9 mouse cellular contexts compared by ENCODE assay signal in genomic region chr9:74863655-74864443, GRCm38 (mm10). TPM values are rescaled to one million over a fixed set of nuclear protein-coding genes. Genes with fewer than 3 reads are reported as not detected.
A peak's percentile ranks its signal among the peaks of the same experiment; 100 is the strongest.
DNase-seq lines count a peak whose midpoint lies in the region; ATAC-seq and TF ChIP-seq lines count a peak whose summit lies in the region.
"Had no signal": no experiment of that assay in that cellular context is flagged by ENCODE, and none has a peak within 500 bp of the region (broad histone marks: within the 10 kb centered on the region; RNA-seq: fewer than 3 reads in every experiment).

No protein-coding gene starts in this region.

- H3K4me1 ChIP-seq in E14TG2a.4 (replicated peaks; ENCODE audit: low read depth, low read length), result peaks cover 69% of the 10 kb centered on the region
- peaks cover 11% of the 10 kb centered on the region for H3K4me1 ChIP-seq in hindbrain, embryonic 11.5 days (replicated peaks; ENCODE audit: control insufficient read depth, insufficient read depth, low read length)
- 0 out of 2 replicates have a peak, but pooled peaks cover 4% of the 10 kb centered on the region for H3K4me1 ChIP-seq in liver, postnatal 0 days (ENCODE audit: insufficient read depth)

- peak overlapping the region; percentile 74 for H3K4me3 ChIP-seq in E14TG2a.4 (replicated peaks; ENCODE audit: low read length)
- H3K4me3 ChIP-seq in hindbrain, embryonic 11.5 days (ENCODE audit: low read depth, low read length), result peak overlapping the region; percentile 56
- H3K4me3 ChIP-seq in liver, postnatal 0 days (ENCODE audit: low read depth, low read length), result peak overlapping the region; percentile 60

- no peak for TF ChIP-seq CTCF in E14TG2a.4 (conservative IDR thresholded peaks at IDR 0.05; ENCODE audit: low read length)
- no peak for TF ChIP-seq CTCF in liver, postnatal 0 days (IDR thresholded peaks at IDR 0.05; ENCODE audit: low read depth)

- WGBS in hindbrain, embryonic 11.5 days, result 1% methylated on average over 36 of the region's 36 CpGs
- 3% methylated on average over 36 of the region's 36 CpGs for WGBS in liver, postnatal 0 days (ENCODE audit: insufficient replicate concordance)

- peak overlapping the region; percentile 92 for H3K4me2 ChIP-seq in hindbrain, embryonic 11.5 days (replicated peaks; ENCODE audit: low read depth, low read length)
- peak overlapping the region; percentile 66 for H3K4me2 ChIP-seq in liver, postnatal 0 days (ENCODE audit: low read depth, low read length)

- TF ChIP-seq EP300 in liver, postnatal 0 days (IDR thresholded peaks at IDR 0.05; ENCODE audit: low read depth), result no peak

- ATAC-seq in hindbrain, embryonic 11.5 days (ENCODE audit: low FRiP score), result no peak
- ATAC-seq in liver, postnatal 0 days, result 0 out of 2 replicates have a peak, but pooled peaks have one; percentile 3

- H3K27ac ChIP-seq in hindbrain, embryonic 11.5 days (ENCODE audit: low read depth, low read length), result peak overlapping the region; percentile 84
- peak overlapping the region; percentile 76 for H3K27ac ChIP-seq in liver, postnatal 0 days (ENCODE audit: low read depth)

- H3K9ac ChIP-seq in hindbrain, embryonic 11.5 days (ENCODE audit: low read depth, low read length), result peak overlapping the region; percentile 54
- H3K9ac ChIP-seq in liver, postnatal 0 days (replicated peaks), result peak overlapping the region; percentile 74

- H3K27me3 ChIP-seq in E14TG2a.4 (ENCODE audit: insufficient read depth, low read length), result peaks cover 87% of the 10 kb centered on the region
- peaks cover 80% of the 10 kb centered on the region for H3K27me3 ChIP-seq in hindbrain, embryonic 11.5 days (ENCODE audit: control insufficient read depth, insufficient read depth, low read length)
- H3K27me3 ChIP-seq in liver, postnatal 0 days (ENCODE audit: insufficient read depth, low read length), result peaks cover 87% of the 10 kb centered on the region

- no peaks in the 10 kb centered on the region; the same call in 1 of the 2 replicates for H3K9me3 ChIP-seq in E14TG2a.4 (ENCODE audit: low read length)
- no peaks in the 10 kb centered on the region for H3K9me3 ChIP-seq in hindbrain, embryonic 11.5 days (ENCODE audit: control insufficient read depth, low read length)
- H3K9me3 ChIP-seq in liver, postnatal 0 days (ENCODE audit: low read length), result no peaks in the 10 kb centered on the region

- H3K36me3 ChIP-seq in E14TG2a.4 (ENCODE audit: insufficient read depth, low read length), result no peaks in the 10 kb centered on the region
- H3K36me3 ChIP-seq in hindbrain, embryonic 11.5 days (ENCODE audit: control insufficient read depth, insufficient read depth, low read length), result no peaks in the 10 kb centered on the region
- H3K36me3 ChIP-seq in liver, postnatal 0 days (replicated peaks; ENCODE audit: insufficient read depth, low read length), result no peaks in the 10 kb centered on the region; the same call in 1 of the 2 replicates

- DNase-seq in embryo, embryonic 10.5 days (ENCODE audit: low spot score), result peak; percentile 33
- DNase-seq in embryo, embryonic 10 days (ENCODE audit: low spot score), result no peak
- DNase-seq in hindbrain, embryonic 11.5 days (ENCODE audit: low spot score), result peak; percentile 58
- DNase-seq in liver, postnatal 0 days, result peak; percentile 31
- DNase-seq in right cerebral cortex, adult 18-20 months, result no peak
- DNase-seq in frontal cortex, adult 2 months (ENCODE audit: extremely low spot score in 1 of 2, low spot score in 1 of 2), result no peak
- DNase-seq in B cell, adult 2 months, result no peak
- DNase-seq: cerebellum, postnatal 36 days had no signal

RNA-seq across cellular contexts. Expression of gene Onecut1, which starts 2.1 kb away (rescaled TPM):
- polyA plus RNA-seq in hindbrain, embryonic 11.5 days (2014; fragmentation: Nextera tagmentation; extraction: Ambion mirVana), result 10.0 and 12.7 TPM in 2 replicates
- 7.5 and 9.1 TPM in 2 replicates for polyA plus RNA-seq in liver, postnatal 0 days (2015; fragmentation: Nextera tagmentation; extraction: Ambion mirVana)
- 0.02 TPM in 1 of 2 replicates, not detected in the other for polyA plus RNA-seq in frontal cortex, adult 2 months (2012; rRNA removed)

Comparison
In these comparisons a context has a peak if more than half of its experiments do, and no peak if none do; other contexts are left out.
1. DNase-seq: peak in embryo, embryonic 10.5 days (single experiment), hindbrain, embryonic 11.5 days (single experiment) and liver, postnatal 0 days (single experiment); none in embryo, embryonic 10 days (single experiment), right cerebral cortex, adult 18-20 months (single experiment), frontal cortex, adult 2 months (0 of 2) and B cell, adult 2 months (0 of 2).
2. Peak in every context shown above with its lines, with median percentiles within 50 percentile points of each other: H3K4me3 ChIP-seq.